Mouse (Mus musculus): Measurements from ENCODE around the gene Gm49380.
A peak's percentile ranks its signal among the peaks of the same experiment; 100 is the strongest.

Gene Gm49380

GRCm38 (mm10) chr9:44073115-44073514 is 40.2 kb downstream of the Gm49380 start:
- no peak for DNase-seq

- DNase-seq: no peak
Observed at GRCm38 (mm10) chr9:44072599-44072915, 40.7 kb downstream of the Gm49380 start.

- no peak for DNase-seq
Observed at GRCm38 (mm10) chr9:44071914-44072598, 41.2 kb downstream of the Gm49380 start.

- DNase-seq: no peak
Observed at GRCm38 (mm10) chr9:44070844-44071231, 42.5 kb downstream of the Gm49380 start.

GRCm38 (mm10) chr9:44070113-44070843 is 43.0 kb downstream of the Gm49380 start:
- no peak for DNase-seq

- no peak for DNase-seq
Observed at GRCm38 (mm10) chr9:44069252-44069651, 44.0 kb downstream of the Gm49380 start.

- DNase-seq: no peak
Observed at GRCm38 (mm10) chr9:44067960-44068330, 45.4 kb downstream of the Gm49380 start.

GRCm38 (mm10) chr9:44067241-44067959 is 45.9 kb downstream of the Gm49380 start:
- DNase-seq: no peak

- DNase-seq: peak; percentile 99
Observed at GRCm38 (mm10) chr9:44066785-44067225, 46.5 kb downstream of the Gm49380 start, which contains the start of gene Usp2. Usp2 (plus strand) TSS chr9:44067021.

GRCm38 (mm10) chr9:44065177-44065576 is 48.1 kb downstream of the Gm49380 start:
- no peak for DNase-seq

- DNase-seq: no peak
Observed at GRCm38 (mm10) chr9:44058606-44059005, 54.7 kb downstream of the Gm49380 start.

GRCm38 (mm10) chr9:44053936-44054335 is 59.4 kb downstream of the Gm49380 start:
- DNase-seq: no peak

- no peak for DNase-seq
Observed at GRCm38 (mm10) chr9:44052855-44053254, 60.4 kb downstream of the Gm49380 start.

GRCm38 (mm10) chr9:44049381-44050165 is 63.7 kb downstream of the Gm49380 start:
- no peak for DNase-seq

- no peak for DNase-seq
Observed at GRCm38 (mm10) chr9:44048541-44049380, 64.5 kb downstream of the Gm49380 start.

- DNase-seq: no peak
Observed at GRCm38 (mm10) chr9:44047571-44048490, 65.5 kb downstream of the Gm49380 start.

- no peak for DNase-seq
Observed at GRCm38 (mm10) chr9:44047071-44047470, 66.2 kb downstream of the Gm49380 start.

- DNase-seq: no peak
Observed at GRCm38 (mm10) chr9:44046426-44046825, 66.9 kb downstream of the Gm49380 start.

GRCm38 (mm10) chr9:44045884-44046272 is 67.4 kb downstream of the Gm49380 start:
- DNase-seq: no peak

- DNase-seq: no peak
Observed at GRCm38 (mm10) chr9:44045158-44045883, 68.0 kb downstream of the Gm49380 start.
